Mouse (Mus musculus) lung, postnatal 0 days (tissue): ENCODE measurements at regions not wholly inside any gene's neighbourhood (a gene's known extent, or its start where the extent isn't known, plus 50 kb on each side); places are given as distances from the start of the nearest gene placed in this dataset.

Experiments
- CTCF ChIP-seq: IDR thresholded peaks from 2 replicates; pipeline ENCODE4 v1.5.1; 2016; ENCODE audit warnings: antibody characterized with exemption, mild to moderate bottlenecking
- EP300 ChIP-seq: IDR thresholded peaks from 2 replicates; pipeline ENCODE4 v1.6.1; 2016; ENCODE audit warnings: antibody characterized with exemption, mild to moderate bottlenecking, control low read depth

- TF ChIP-seq CTCF (no peak), EP300 (no peak)
Observed at GRCm38 (mm10) chr2:92770098-92770497, 144.8 kb upstream of the Syt13 start.
